Mouse (Mus musculus): ENCODE data around the gene Olfr591. TPM values are rescaled to one million over a fixed set of nuclear protein-coding genes. Genes with fewer than 3 reads are reported as not detected.
"Not testable (repeated sequence)": the region's sequence is repeated elsewhere in the genome, so short reads cannot be mapped to it uniquely, and the experiment has no call there.

Gene Olfr591
- not detected in 2 replicates for polyA plus RNA-seq (2014; fragmentation: Nextera tagmentation; extraction: Ambion mirVana)

GRCm38 (mm10) chr7:103178240-103178639 is at the start of gene Olfr591:
TSS of gene Olfr591 (minus strand) at chr7:103178340.
- ATAC-seq (replicated peaks; ENCODE audit: insufficient number of reproducible peaks, low FRiP score, low TSS enrichment): no peak
- H3K4me3 ChIP-seq (ENCODE audit: low read depth, low read length): no peak within 1 kb of the TSS
- WGBS (ENCODE audit: insufficient replicate concordance): 73% methylated on average over 1 of the region's 1 CpGs

GRCm38 (mm10) chr7:103216696-103217095 is 38.6 kb upstream of the Olfr591 start, which contains the start of gene Olfr594:
TSS of gene Olfr594 (plus strand) at chr7:103216996.
- H3K27me3 ChIP-seq (ENCODE audit: control insufficient read depth, insufficient read depth, low read length): no peaks in the 10 kb centered on the region
- no peaks in the 10 kb centered on the region for H3K36me3 ChIP-seq (ENCODE audit: control insufficient read depth, insufficient read depth, low read length)
- no peaks in the 10 kb centered on the region for H3K9me3 ChIP-seq (replicated peaks; ENCODE audit: control insufficient read depth, low read length)
- no peak within 1 kb of the TSS for H3K4me3 ChIP-seq (ENCODE audit: low read depth, low read length)
- H3K4me1 ChIP-seq (ENCODE audit: control insufficient read depth, insufficient read depth, low read length): no peaks in the 10 kb centered on the region
- H3K4me2 ChIP-seq: no peak within 1 kb of the TSS
- no peak for ATAC-seq (replicated peaks; ENCODE audit: insufficient number of reproducible peaks, low FRiP score, low TSS enrichment)
- H3K27ac ChIP-seq (ENCODE audit: low read depth, low read length): no peak within 1 kb of the TSS
- no peak within 1 kb of the TSS for H3K9ac ChIP-seq (ENCODE audit: low read depth, low read length)

More at GRCm38 (mm10) chr7:103178240-103178639, at the start of gene Olfr591:
- Histone ChIP-seq H3K27ac (ENCODE audit: low read depth, low read length) (no peak within 1 kb of the TSS), H3K36me3 (ENCODE audit: control insufficient read depth, insufficient read depth, low read length) (no peaks in the 10 kb centered on the region), H3K27me3 (ENCODE audit: control insufficient read depth, insufficient read depth, low read length) (no peaks in the 10 kb centered on the region), H3K9ac (ENCODE audit: low read depth, low read length) (no peak within 1 kb of the TSS), H3K9me3 (replicated peaks; ENCODE audit: control insufficient read depth, low read length) (peaks cover 7% of the 10 kb centered on the region; the same call in 1 of the 2 replicates), H3K4me1 (ENCODE audit: control insufficient read depth, insufficient read depth, low read length) (no peaks in the 10 kb centered on the region), H3K4me2 (no peak within 1 kb of the TSS)

- H3K4me2 ChIP-seq; H3K9ac ChIP-seq (ENCODE audit: low read depth, low read length); H3K36me3 ChIP-seq (ENCODE audit: control insufficient read depth, insufficient read depth, low read length); H3K27ac ChIP-seq (ENCODE audit: low read depth, low read length); H3K4me1 ChIP-seq (ENCODE audit: control insufficient read depth, insufficient read depth, low read length); H3K27me3 ChIP-seq (ENCODE audit: control insufficient read depth, insufficient read depth, low read length); H3K4me3 ChIP-seq (ENCODE audit: low read depth, low read length); H3K9me3 ChIP-seq (replicated peaks; ENCODE audit: control insufficient read depth, low read length); ATAC-seq (replicated peaks; ENCODE audit: insufficient number of reproducible peaks, low FRiP score, low TSS enrichment): not testable (repeated sequence)
- 86% methylated on average over 5 of the region's 5 CpGs for WGBS (ENCODE audit: insufficient replicate concordance)
Observed at GRCm38 (mm10) chr7:103212050-103212449, 33.9 kb upstream of the Olfr591 start.

GRCm38 (mm10) chr7:103211562-103211961 is 33.4 kb upstream of the Olfr591 start, which contains the start of gene Olfr593:
TSS of gene Olfr593 (plus strand) at chr7:103211862.
- Histone ChIP-seq H3K4me3 (ENCODE audit: low read depth, low read length) (no peak within 1 kb of the TSS), H3K4me2 (no peak within 1 kb of the TSS), H3K36me3 (ENCODE audit: control insufficient read depth, insufficient read depth, low read length) (no peaks in the 10 kb centered on the region), H3K27ac (ENCODE audit: low read depth, low read length) (no peak within 1 kb of the TSS), H3K9ac (ENCODE audit: low read depth, low read length) (no peak within 1 kb of the TSS), H3K9me3 (replicated peaks; ENCODE audit: control insufficient read depth, low read length) (no peaks in the 10 kb centered on the region), H3K4me1 (ENCODE audit: control insufficient read depth, insufficient read depth, low read length) (no peaks in the 10 kb centered on the region), H3K27me3 (ENCODE audit: control insufficient read depth, insufficient read depth, low read length) (no peaks in the 10 kb centered on the region)
- whole genome bisulfite sequencing (ENCODE audit: insufficient replicate concordance): 61% methylated on average over 1 of the region's 1 CpGs
- no peak for ATAC-seq (replicated peaks; ENCODE audit: insufficient number of reproducible peaks, low FRiP score, low TSS enrichment)

GRCm38 (mm10) chr7:103184503-103184902 is 6.4 kb upstream of the Olfr591 start, which contains the start of gene Olfr592:
TSS of gene Olfr592 (plus strand) at chr7:103184803.
- WGBS (ENCODE audit: insufficient replicate concordance): 73% methylated on average over 1 of the region's 1 CpGs
- H3K27ac ChIP-seq (ENCODE audit: low read depth, low read length); ATAC-seq (replicated peaks; ENCODE audit: insufficient number of reproducible peaks, low FRiP score, low TSS enrichment); H3K4me1 ChIP-seq (ENCODE audit: control insufficient read depth, insufficient read depth, low read length); H3K4me3 ChIP-seq (ENCODE audit: low read depth, low read length); H3K36me3 ChIP-seq (ENCODE audit: control insufficient read depth, insufficient read depth, low read length); H3K4me2 ChIP-seq; H3K9ac ChIP-seq (ENCODE audit: low read depth, low read length); H3K27me3 ChIP-seq (ENCODE audit: control insufficient read depth, insufficient read depth, low read length); H3K9me3 ChIP-seq (replicated peaks; ENCODE audit: control insufficient read depth, low read length): not testable (repeated sequence)

GRCm38 (mm10) chr7:103169697-103170096 is 8.4 kb downstream of the Olfr591 start:
- Histone ChIP-seq H3K4me1 (ENCODE audit: control insufficient read depth, insufficient read depth, low read length) (no peaks in the 10 kb centered on the region), H3K4me3 (ENCODE audit: low read depth, low read length) (no peak overlapping the region)
- WGBS (ENCODE audit: insufficient replicate concordance): 74% methylated on average over 5 of the region's 5 CpGs

GRCm38 (mm10) chr7:103156256-103156655 is 21.9 kb downstream of the Olfr591 start, which contains the start of gene Olfr589:
TSS of gene Olfr589 (minus strand) at chr7:103156356.
- Histone ChIP-seq H3K36me3 (ENCODE audit: control insufficient read depth, insufficient read depth, low read length) (no peaks in the 10 kb centered on the region), H3K4me2 (no peak within 1 kb of the TSS), H3K9ac (ENCODE audit: low read depth, low read length) (no peak within 1 kb of the TSS), H3K4me3 (ENCODE audit: low read depth, low read length) (no peak within 1 kb of the TSS), H3K27me3 (ENCODE audit: control insufficient read depth, insufficient read depth, low read length) (no peaks in the 10 kb centered on the region), H3K9me3 (replicated peaks; ENCODE audit: control insufficient read depth, low read length) (no peaks in the 10 kb centered on the region), H3K4me1 (ENCODE audit: control insufficient read depth, insufficient read depth, low read length) (no peaks in the 10 kb centered on the region), H3K27ac (ENCODE audit: low read depth, low read length) (no peak within 1 kb of the TSS)
- ATAC-seq (replicated peaks; ENCODE audit: insufficient number of reproducible peaks, low FRiP score, low TSS enrichment): no peak
- WGBS (ENCODE audit: insufficient replicate concordance): 67% methylated on average over 2 of the region's 2 CpGs

More at GRCm38 (mm10) chr7:103169697-103170096, 8.4 kb downstream of the Olfr591 start:
- H3K27me3 ChIP-seq (ENCODE audit: control insufficient read depth, insufficient read depth, low read length): no peaks in the 10 kb centered on the region
- H3K36me3 ChIP-seq (ENCODE audit: control insufficient read depth, insufficient read depth, low read length): no peaks in the 10 kb centered on the region
- no peak for ATAC-seq (replicated peaks; ENCODE audit: insufficient number of reproducible peaks, low FRiP score, low TSS enrichment)
- no peak overlapping the region for H3K9ac ChIP-seq (ENCODE audit: low read depth, low read length)
- no peaks in the 10 kb centered on the region for H3K9me3 ChIP-seq (replicated peaks; ENCODE audit: control insufficient read depth, low read length)
- H3K27ac ChIP-seq (ENCODE audit: low read depth, low read length): no peak overlapping the region
- H3K4me2 ChIP-seq: no peak overlapping the region

- H3K9ac ChIP-seq (ENCODE audit: low read depth, low read length): no peak within 1 kb of the TSS
- H3K27ac ChIP-seq (ENCODE audit: low read depth, low read length): no peak within 1 kb of the TSS
- no peaks in the 10 kb centered on the region for H3K36me3 ChIP-seq (ENCODE audit: control insufficient read depth, insufficient read depth, low read length)
- no peak within 1 kb of the TSS for H3K4me3 ChIP-seq (ENCODE audit: low read depth, low read length)
- no peaks in the 10 kb centered on the region for H3K9me3 ChIP-seq (replicated peaks; ENCODE audit: control insufficient read depth, low read length)
- no peaks in the 10 kb centered on the region for H3K27me3 ChIP-seq (ENCODE audit: control insufficient read depth, insufficient read depth, low read length)
- no peaks in the 10 kb centered on the region for H3K4me1 ChIP-seq (ENCODE audit: control insufficient read depth, insufficient read depth, low read length)
- no peak for ATAC-seq (replicated peaks; ENCODE audit: insufficient number of reproducible peaks, low FRiP score, low TSS enrichment)
- no peak within 1 kb of the TSS for H3K4me2 ChIP-seq
- WGBS (ENCODE audit: insufficient replicate concordance): 63% methylated on average over 1 of the region's 1 CpGs
Observed at GRCm38 (mm10) chr7:103140579-103140978, 37.6 kb downstream of the Olfr591 start, which contains the start of gene Olfr588-ps1. TSS of gene Olfr588-ps1 (plus strand) at chr7:103140879.

GRCm38 (mm10) chr7:103125538-103125937 is 52.6 kb downstream of the Olfr591 start, which contains the start of gene Olfr586:
TSS of gene Olfr586 (minus strand) at chr7:103125638.
- no peak within 1 kb of the TSS for H3K4me2 ChIP-seq

More at GRCm38 (mm10) chr7:103125538-103125937, 52.6 kb downstream of the Olfr591 start, which contains the start of gene Olfr586:
- Histone ChIP-seq H3K36me3 (ENCODE audit: control insufficient read depth, insufficient read depth, low read length) (no peaks in the 10 kb centered on the region), H3K4me1 (ENCODE audit: control insufficient read depth, insufficient read depth, low read length) (no peaks in the 10 kb centered on the region), H3K9ac (ENCODE audit: low read depth, low read length) (no peak within 1 kb of the TSS), H3K27ac (ENCODE audit: low read depth, low read length) (no peak within 1 kb of the TSS), H3K4me3 (ENCODE audit: low read depth, low read length) (no peak within 1 kb of the TSS), H3K27me3 (ENCODE audit: control insufficient read depth, insufficient read depth, low read length) (no peaks in the 10 kb centered on the region), H3K9me3 (replicated peaks; ENCODE audit: control insufficient read depth, low read length) (no peaks in the 10 kb centered on the region)
- ATAC-seq (replicated peaks; ENCODE audit: insufficient number of reproducible peaks, low FRiP score, low TSS enrichment): no peak
- 81% methylated on average over 3 of the region's 3 CpGs for WGBS (ENCODE audit: insufficient replicate concordance)

Data from heart, embryonic 11.5 days (tissue).